Mouse (Mus musculus) limb, embryonic 11.5 days (tissue): ENCODE results near the gene Ndufs4. TPM values are rescaled to one million over a fixed set of nuclear protein-coding genes. Genes with fewer than 3 reads are reported as not detected.

ENCODE experiments used
- ATAC-seq: fragments of 200-750 bp; cut with Nextera tagmentation; 2 replicates; pipeline ENCODE4 v1.8.0; 2017; ENCODE audit warnings: low read depth; ENCODE audit not compliant: insufficient number of reproducible peaks, low FRiP score, low TSS enrichment
- DNase-seq: peaks from one replicate; pipeline ENCODE4 v3.0.0-alpha.2; 2015; ENCODE audit warnings: low spot score
- H3K27ac ChIP-seq: fragments of 300-500 bp; sonication (generic); replicated peaks from 2 replicates; pipeline ENCODE4 v1.5.1; 2014; ENCODE audit warnings: low read depth, mild to moderate bottlenecking, low read length
- H3K27me3 ChIP-seq: fragments of 300-500 bp; sonication (generic); 2 replicates; pipeline ENCODE4 v1.6.1; 2014; ENCODE audit warnings: mild to moderate bottlenecking, low read length, mixed read lengths; ENCODE audit not compliant: control insufficient read depth, insufficient read depth
- H3K36me3 ChIP-seq: fragments of 300-500 bp; sonication (generic); 2 replicates; pipeline ENCODE4 v1.6.1; 2014; ENCODE audit warnings: mild to moderate bottlenecking, low read length, moderate library complexity, mixed read lengths; ENCODE audit not compliant: control insufficient read depth, insufficient read depth
- H3K4me1 ChIP-seq: fragments of 300-500 bp; sonication (generic); 2 replicates; pipeline ENCODE4 v1.6.1; 2014; ENCODE audit warnings: low read length, mixed read lengths; ENCODE audit not compliant: control insufficient read depth, insufficient read depth
- H3K4me2 ChIP-seq: fragments of 300-500 bp; sonication (generic); 2 replicates; pipeline ENCODE4 v1.6.1; 2014; ENCODE audit warnings: low read depth, mild to moderate bottlenecking, moderate library complexity; ENCODE audit not compliant: severe bottlenecking
- H3K4me3 ChIP-seq: fragments of 300-500 bp; sonication (generic); 2 replicates; pipeline ENCODE4 v1.5.1; 2014; ENCODE audit warnings: low read depth, low read length
- H3K9ac ChIP-seq: fragments of 300-500 bp; sonication (generic); 2 replicates; pipeline ENCODE4 v1.6.1; 2014; ENCODE audit warnings: mild to moderate bottlenecking, low read length
- H3K9me3 ChIP-seq: fragments of 300-500 bp; sonication (generic); 2 replicates; pipeline ENCODE4 v1.6.1; 2016; ENCODE audit warnings: low read length; ENCODE audit not compliant: control insufficient read depth
- WGBS: fragments of 180-500 bp; shearing (Covaris S2); extraction: QIAGEN DNeasy Blood & Tissue Kit; methylation state at CpG from one replicate; pipeline ENCODE4 v1.1.7; 2014; 5-methylcytosine and 5-hydroxymethylcytosine counted together
- polyA plus RNA-seq: library from polyadenylated mRNA; unstranded; fragments of >200 nt; fragmentation: Nextera tagmentation; extraction: Ambion mirVana; gene quantifications from 2 replicates; pipeline ENCODE4 v1.2.1, GENCODE M21; 2014

Ndufs4 gene
- polyA plus RNA-seq, 1 experiment from 2014 or later: 323 TPM

GRCm38 (mm10) chr13:114315374-114315773 is 72.7 kb downstream of the Ndufs4 start:
- Histone ChIP-seq H3K9me3 (no peaks in the 10 kb centered on the region), H3K4me3 (no peak overlapping the region), H3K36me3 (no peaks in the 10 kb centered on the region; the same call in 1 of the 2 replicates), H3K9ac (no peak overlapping the region), H3K4me1 (no peaks in the 10 kb centered on the region), H3K27ac (no peak overlapping the region), H3K27me3 (no peaks in the 10 kb centered on the region), H3K4me2 (no peak overlapping the region)
- ATAC-seq: no peak
- DNase-seq: no peak
- 90% methylated on average over 3 of the region's 3 CpGs for WGBS

DNA sequence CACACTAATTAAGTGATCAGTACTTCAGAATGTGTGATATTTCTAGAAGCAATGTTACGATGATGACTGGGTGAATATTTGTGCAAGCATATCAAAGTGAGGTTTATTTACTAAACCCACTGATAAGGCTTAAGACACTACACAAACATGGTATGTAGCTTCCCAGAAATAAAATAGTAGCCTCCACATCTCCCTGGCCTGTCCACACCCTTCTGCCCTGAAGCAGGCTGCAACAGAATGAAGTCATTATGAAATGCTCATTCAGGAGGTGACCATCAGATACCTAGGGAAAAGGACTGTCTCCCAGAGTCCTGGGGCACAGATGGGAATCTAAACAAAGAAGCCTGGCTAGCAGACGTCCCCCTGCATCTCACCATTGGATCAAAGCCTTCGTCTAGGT is 73.1 kb downstream of the Ndufs4 start:
- no peaks in the 10 kb centered on the region for H3K9me3 ChIP-seq
- no peaks in the 10 kb centered on the region for H3K4me1 ChIP-seq
- H3K36me3 ChIP-seq: no peaks in the 10 kb centered on the region; the same call in 1 of the 2 replicates
- H3K27ac ChIP-seq: no peak overlapping the region
- WGBS: 79% methylated on average over 3 of the region's 3 CpGs
- no peaks in the 10 kb centered on the region for H3K27me3 ChIP-seq
- H3K9ac ChIP-seq: no peak overlapping the region
- no peak overlapping the region for H3K4me3 ChIP-seq
- ATAC-seq (no peak), DNase-seq (no peak)
- no peak overlapping the region for H3K4me2 ChIP-seq

- Histone ChIP-seq H3K4me1 (no peaks in the 10 kb centered on the region), H3K27ac (no peak overlapping the region), H3K9me3 (no peaks in the 10 kb centered on the region), H3K9ac (no peak overlapping the region), H3K4me3 (no peak overlapping the region), H3K4me2 (no peak overlapping the region), H3K36me3 (no peaks in the 10 kb centered on the region; the same call in 1 of the 2 replicates), H3K27me3 (no peaks in the 10 kb centered on the region)
- ATAC-seq (no peak), DNase-seq (no peak)
- WGBS: 89% methylated on average over 11 of the region's 11 CpGs
Observed at GRCm38 (mm10) chr13:114310591-114310990, 77.5 kb downstream of the Ndufs4 start.

DNA sequence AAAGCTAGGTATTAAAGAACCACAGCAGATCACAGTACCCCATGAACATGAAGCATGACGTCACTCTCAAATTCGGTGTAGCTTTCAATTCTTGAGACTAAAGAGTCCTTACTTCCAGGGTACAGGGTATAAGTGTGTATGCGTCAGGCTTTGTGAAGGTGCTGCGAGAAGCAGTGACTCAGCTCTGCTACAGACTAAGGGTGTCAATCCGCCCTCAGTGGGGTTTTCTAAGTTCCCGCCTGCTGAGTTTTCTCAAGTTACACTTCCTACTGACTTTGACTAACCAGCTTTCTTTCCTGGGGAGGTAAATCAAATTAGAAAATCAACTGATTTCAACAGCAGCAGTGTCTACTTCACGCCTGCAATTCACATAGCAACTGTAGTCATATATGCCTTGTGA is 83.4 kb downstream of the Ndufs4 start:
- no peak for DNase-seq
- no peak overlapping the region for H3K4me3 ChIP-seq
- ATAC-seq: no peak
- no peaks in the 10 kb centered on the region for H3K27me3 ChIP-seq
- no peak overlapping the region for H3K4me2 ChIP-seq
- 71% methylated on average over 7 of the region's 7 CpGs for whole genome bisulfite sequencing
- no peaks in the 10 kb centered on the region for H3K4me1 ChIP-seq
- H3K9ac ChIP-seq: no peak overlapping the region
- H3K36me3 ChIP-seq: no peaks in the 10 kb centered on the region
- H3K9me3 ChIP-seq: no peaks in the 10 kb centered on the region
- H3K27ac ChIP-seq: no peak overlapping the region

GRCm38 (mm10) chr13:114303466-114304175 is 84.4 kb downstream of the Ndufs4 start:
- Histone ChIP-seq H3K36me3 (no peaks in the 10 kb centered on the region), H3K9me3 (no peaks in the 10 kb centered on the region), H3K4me2 (no peak overlapping the region), H3K9ac (no peak overlapping the region), H3K4me1 (no peaks in the 10 kb centered on the region), H3K4me3 (no peak overlapping the region), H3K27me3 (no peaks in the 10 kb centered on the region), H3K27ac (no peak overlapping the region)
- 91% methylated on average over 4 of the region's 4 CpGs for WGBS
- DNase-seq: no peak
- ATAC-seq: no peak

DNA sequence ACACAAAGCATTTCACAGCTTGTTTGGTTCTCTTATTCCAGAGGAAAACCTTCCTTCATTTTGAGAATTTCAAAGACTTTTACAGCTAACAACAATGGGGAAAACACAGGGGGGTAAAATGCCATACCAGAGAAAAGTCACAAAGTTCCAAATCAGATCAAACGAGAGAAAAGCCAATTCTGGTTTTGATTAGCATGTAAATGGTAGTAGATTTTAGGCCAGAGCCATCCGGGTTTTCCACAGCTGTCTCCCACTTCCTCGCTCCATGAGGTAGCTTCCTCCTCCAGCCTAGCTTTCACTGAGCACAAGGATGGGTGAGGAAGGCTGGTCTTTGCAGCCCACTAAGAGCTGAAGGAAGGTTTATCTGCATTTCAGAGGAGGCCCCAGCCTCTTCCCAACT is 90.3 kb downstream of the Ndufs4 start:
- ATAC-seq (no peak), DNase-seq (no peak)
- Histone ChIP-seq H3K9ac (no peak overlapping the region), H3K4me2 (no peak overlapping the region), H3K4me1 (no peaks in the 10 kb centered on the region), H3K27me3 (no peaks in the 10 kb centered on the region), H3K4me3 (no peak overlapping the region), H3K36me3 (no peaks in the 10 kb centered on the region), H3K27ac (no peak overlapping the region), H3K9me3 (no peaks in the 10 kb centered on the region)
- 40% methylated on average over 3 of the region's 3 CpGs for WGBS

DNA sequence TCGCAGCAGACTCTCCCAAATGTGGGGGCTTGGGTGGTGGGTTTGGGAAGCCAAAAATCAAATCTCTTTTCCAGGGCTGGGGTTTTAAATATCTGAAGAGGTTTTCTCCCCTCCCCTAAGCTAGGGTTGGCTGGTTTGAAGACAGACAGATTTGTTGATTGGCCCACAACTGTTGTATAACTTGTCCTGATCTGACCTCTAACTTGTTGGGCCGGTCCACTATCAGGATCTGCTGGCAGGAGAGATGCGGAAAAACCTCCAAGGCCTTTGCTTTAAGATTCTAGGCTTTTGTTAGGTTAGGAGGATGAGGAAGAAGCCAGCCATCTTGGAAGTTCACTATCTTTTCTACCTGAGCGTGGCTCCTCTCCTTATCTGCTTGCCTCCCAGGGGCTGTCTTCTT is 91.5 kb downstream of the Ndufs4 start:
- no peak overlapping the region for H3K27ac ChIP-seq
- H3K9me3 ChIP-seq: no peaks in the 10 kb centered on the region
- H3K9ac ChIP-seq: no peak overlapping the region
- H3K4me3 ChIP-seq: no peak overlapping the region
- ATAC-seq: no peak
- no peak for DNase-seq
- 79% methylated on average over 4 of the region's 4 CpGs for WGBS
- H3K4me2 ChIP-seq: no peak overlapping the region
- H3K36me3 ChIP-seq: no peaks in the 10 kb centered on the region
- no peaks in the 10 kb centered on the region for H3K4me1 ChIP-seq
- H3K27me3 ChIP-seq: no peaks in the 10 kb centered on the region

- Histone ChIP-seq H3K27ac (no peak overlapping the region), H3K27me3 (no peaks in the 10 kb centered on the region), H3K9me3 (no peaks in the 10 kb centered on the region), H3K36me3 (peaks cover 1% of the 10 kb centered on the region; the same call in 1 of the 2 replicates), H3K4me1 (no peaks in the 10 kb centered on the region), H3K4me2 (no peak overlapping the region), H3K4me3 (no peak overlapping the region), H3K9ac (no peak overlapping the region)
- ATAC-seq (no peak), DNase-seq (no peak)
- WGBS: 93% methylated on average over 1 of the region's 1 CpGs
Observed at GRCm38 (mm10) chr13:114289411-114289810, 98.6 kb downstream of the Ndufs4 start.

DNA sequence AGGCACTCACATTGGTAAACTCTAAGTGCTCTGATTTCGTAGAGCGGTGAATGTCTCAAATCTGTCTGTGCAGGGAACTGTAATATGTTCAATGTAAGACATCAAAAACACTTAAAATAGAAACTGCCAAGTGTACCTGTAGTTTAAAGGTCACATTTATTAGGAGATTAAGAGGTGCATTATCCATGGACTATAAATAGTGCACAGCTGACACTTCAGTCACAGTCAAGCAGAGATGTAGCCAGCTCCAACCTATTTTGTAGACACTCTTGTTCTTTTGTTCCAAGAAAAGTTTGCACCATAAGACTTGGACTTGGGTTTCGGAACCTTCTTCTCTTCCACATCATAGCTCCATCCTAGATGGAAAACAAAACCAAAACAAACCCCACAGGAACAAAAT is 99.5 kb downstream of the Ndufs4 start:
- Histone ChIP-seq H3K4me3 (no peak overlapping the region), H3K36me3 (peaks cover 2% of the 10 kb centered on the region; the same call in 1 of the 2 replicates), H3K27ac (no peak overlapping the region), H3K9me3 (no peaks in the 10 kb centered on the region), H3K9ac (no peak overlapping the region), H3K27me3 (no peaks in the 10 kb centered on the region), H3K4me1 (no peaks in the 10 kb centered on the region), H3K4me2 (no peak overlapping the region)
- no peak for DNase-seq
- WGBS: 86% methylated on average over 3 of the region's 3 CpGs
- no peak for ATAC-seq
